Mouse (Mus musculus) C2C12 (cell line): ENCODE data around the gene Ror1.

ENCODE experiments used
- CEBPB ChIP-seq: IDR thresholded peaks from one replicate; pipeline ENCODE4 v1.6.1; 2011; ENCODE audit warnings: low read depth, mild to moderate bottlenecking, control low read depth, moderate library complexity
- CTCF ChIP-seq: IDR thresholded peaks from one replicate; pipeline ENCODE4 v1.5.1; 2011; ENCODE audit not compliant: control insufficient read depth, insufficient read depth, insufficient read length
- FOSL1 ChIP-seq: IDR thresholded peaks from one replicate; pipeline ENCODE4 v1.8.0; 2011; ENCODE audit warnings: mild to moderate bottlenecking, low read length; ENCODE audit not compliant: poor library complexity, insufficient read depth, severe bottlenecking
- MAX ChIP-seq: IDR thresholded peaks from one replicate; pipeline ENCODE4 v1.6.1; 2011; ENCODE audit warnings: mild to moderate bottlenecking, control low read depth
- MYOD1 ChIP-seq: IDR thresholded peaks from one replicate; pipeline ENCODE4 v1.6.1; 2011; ENCODE audit warnings: low read depth; ENCODE audit not compliant: control insufficient read depth, insufficient read length
- MYOG ChIP-seq: IDR thresholded peaks from one replicate; pipeline ENCODE4 v1.6.1; 2011; ENCODE audit not compliant: control insufficient read depth, insufficient read length; ENCODE audit errors: extremely low read depth
- USF1 ChIP-seq: IDR thresholded peaks from one replicate; pipeline ENCODE4 v1.6.1; 2011; ENCODE audit warnings: low read depth, mild to moderate bottlenecking, control low read depth, moderate library complexity

GRCm38 (mm10) chr4:100347791-100348190, 252.2 kb downstream of the Ror1 start:
- no peak for TF ChIP-seq CTCF
- no peak for TF ChIP-seq MAX
- no peak for TF ChIP-seq CEBPB
- TF ChIP-seq FOSL1 = no peak
- TF ChIP-seq MYOG = no peak
- TF ChIP-seq USF1 = no peak
- TF ChIP-seq MYOD1 = no peak
